Mouse (Mus musculus) megakaryocyte-erythroid progenitor cell, adult 5-6 weeks (primary cell): ENCODE measurements around the gene Pm20d1. TPM values are rescaled to one million over a fixed set of nuclear protein-coding genes. Genes with fewer than 3 reads are reported as not detected.

Source experiments
- ATAC-seq: replicated peaks from 2 replicates; pipeline ENCODE4 v1.8.0; 2016; ENCODE audit warnings: mild to moderate bottlenecking, inconsistent platforms; ENCODE audit not compliant: severe bottlenecking, poor library complexity, low FRiP score, low TSS enrichment
- total RNA-seq, 2 experiments: library from RNA; stranded (forward) in 1 of 2; stranded (reverse) in 1 of 2; fragments of 200-1000, 215-1000 nt in 1 of 2; fragments of >200 nt in 1 of 2; fragmentation: Nextera tagmentation in 1 of 2; gene quantifications; 2 replicates each; pipeline ENCODE4 v1.2.3; 2014 to 2017

Pm20d1 gene
- 0.20 TPM in 1 of 2 replicates, not detected in the other for total RNA-seq (2014; fragmentation: Nextera tagmentation)
- total RNA-seq (2017) = not detected in 2 replicates

DNA sequence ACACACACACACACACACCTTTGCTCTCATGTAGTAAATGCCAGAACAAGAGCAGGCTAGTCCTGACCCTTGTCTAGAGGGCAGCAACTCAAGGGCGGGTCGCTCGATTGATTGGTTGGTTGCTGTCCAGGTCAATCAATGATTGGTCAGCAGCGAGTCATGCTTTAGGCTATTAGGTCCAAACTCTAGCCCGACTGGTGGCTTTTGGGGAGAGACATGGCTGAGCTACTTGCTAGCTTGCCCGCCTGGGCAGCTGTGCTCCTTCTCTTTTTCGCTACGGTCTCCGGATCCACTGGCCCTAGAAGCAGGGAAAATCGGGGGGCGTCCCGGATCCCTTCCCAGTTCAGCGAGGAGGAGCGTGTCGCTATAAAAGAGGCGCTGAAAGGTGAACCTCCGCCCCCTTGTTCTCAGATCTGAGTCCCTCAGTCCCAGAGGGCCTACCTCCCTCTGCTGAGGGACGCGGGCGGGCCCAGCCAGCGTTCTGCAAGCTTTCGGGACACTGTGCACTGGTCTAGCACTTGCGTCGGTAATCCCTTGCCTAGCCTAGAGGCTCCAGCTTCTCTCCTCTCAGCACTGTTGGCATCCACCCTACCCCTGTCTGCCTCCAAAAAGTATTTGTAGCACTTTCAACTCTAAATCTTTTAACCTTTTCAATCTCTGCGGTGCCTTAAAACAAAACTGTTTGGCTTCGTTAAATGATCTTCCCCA, at the start of gene Pm20d1:
Pm20d1 (plus strand) TSS at position 180 of the 708 bp plus-strand sequence.
- 0 out of 2 replicates have a peak, but pooled peaks have one; percentile 37 for ATAC-seq

- no peak for ATAC-seq
Observed at GRCm38 (mm10) chr1:131747761-131748160, 49.4 kb upstream of the Pm20d1 start.

GRCm38 (mm10) chr1:131748636-131749035, 48.5 kb upstream of the Pm20d1 start:
- ATAC-seq = no peak

DNA sequence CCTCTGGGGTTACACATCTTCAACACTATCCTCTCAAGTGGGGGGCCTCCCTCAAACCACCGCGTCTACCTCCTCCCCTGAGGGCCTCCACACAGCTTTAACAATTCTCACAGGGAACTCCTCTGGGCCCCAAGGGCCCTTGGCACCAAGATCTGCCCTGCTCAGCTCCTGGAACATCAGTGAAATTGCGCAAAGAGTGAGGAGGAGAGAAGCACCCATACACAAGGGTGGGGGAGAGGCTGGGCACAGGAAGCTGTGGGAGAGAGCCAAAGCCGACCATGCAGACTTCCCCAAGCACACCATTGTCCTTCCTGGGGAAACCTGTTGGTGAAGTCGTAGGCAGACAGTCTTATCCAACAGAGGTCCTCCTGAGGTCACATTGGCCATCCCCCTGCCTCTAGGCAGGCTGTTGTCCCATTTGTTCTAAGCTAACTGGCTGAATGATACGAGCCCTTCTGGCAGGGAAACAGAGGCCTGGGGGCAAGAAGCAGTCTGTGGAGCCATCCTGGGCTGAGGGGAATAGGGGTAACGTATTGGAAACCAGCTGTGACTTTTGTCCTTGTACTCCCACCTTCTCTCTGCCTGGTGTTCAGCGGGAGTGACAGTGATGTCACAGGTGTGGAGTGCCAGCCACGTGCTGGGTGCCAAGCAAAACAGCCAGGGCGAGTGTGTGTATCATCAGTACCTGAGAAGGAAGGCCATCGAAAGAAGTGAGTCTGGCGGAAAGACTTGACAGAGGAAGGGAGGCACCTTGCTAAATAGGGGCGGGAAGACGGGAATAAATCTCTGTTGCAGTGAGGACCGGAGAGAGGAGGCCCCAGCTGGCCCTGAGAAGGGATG, 47.3 kb upstream of the Pm20d1 start:
- no peak for ATAC-seq

GRCm38 (mm10) chr1:131751181-131751890, 45.8 kb upstream of the Pm20d1 start:
- ATAC-seq = no peak

- no peak for ATAC-seq
Observed at GRCm38 (mm10) chr1:131751891-131752311, 45.3 kb upstream of the Pm20d1 start.

DNA sequence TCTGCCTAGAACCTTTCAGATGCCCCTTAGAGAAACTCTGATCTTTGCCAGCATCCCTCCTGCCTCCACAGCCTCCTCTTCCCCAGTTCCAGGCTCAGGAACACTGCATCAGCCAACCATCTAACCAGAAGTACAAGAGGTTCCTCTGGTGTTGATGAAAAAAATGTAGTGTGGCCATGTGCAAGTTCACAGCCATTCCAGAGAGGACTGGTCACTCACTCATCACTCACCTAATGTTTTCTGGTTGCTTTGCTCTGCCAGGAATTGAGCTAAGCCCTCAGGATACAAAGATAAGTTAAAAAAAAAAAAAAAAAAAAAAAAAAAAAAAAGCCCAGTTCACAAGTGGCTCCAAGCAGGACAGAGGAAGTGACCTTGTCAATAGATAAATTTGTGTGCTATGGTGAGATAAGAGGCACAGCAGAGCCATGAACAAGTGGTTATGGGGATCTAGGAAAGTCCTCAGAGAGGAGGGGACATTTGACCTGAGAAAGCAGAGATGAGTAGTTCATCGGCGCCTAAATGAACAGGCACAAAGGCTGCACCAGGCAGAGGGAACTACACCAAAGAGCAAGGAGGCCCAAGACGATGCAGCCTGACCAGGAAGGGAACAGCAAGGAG, 42.9 kb upstream of the Pm20d1 start:
- peak; percentile 31 for ATAC-seq

DNA sequence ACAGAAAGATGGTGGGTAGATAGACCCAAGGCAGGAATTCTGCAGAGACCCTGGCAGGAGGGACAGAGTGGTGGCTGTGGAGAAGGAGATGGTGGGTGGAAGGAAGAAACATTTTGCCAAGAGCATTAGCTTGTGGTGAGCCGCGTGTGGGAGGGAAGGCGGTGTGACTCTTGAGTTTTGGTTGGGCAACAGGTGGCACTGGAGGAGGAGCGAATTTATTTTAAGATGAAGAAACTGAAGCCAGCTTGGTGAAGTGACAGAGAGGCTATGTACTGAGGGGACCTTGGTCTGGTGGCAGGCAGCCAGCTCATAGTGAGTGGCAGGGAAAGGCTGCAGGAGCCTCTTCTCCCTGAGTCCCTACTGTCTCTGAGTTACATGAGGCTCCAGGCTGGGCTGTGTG, 42.3 kb upstream of the Pm20d1 start:
- ATAC-seq = peak; percentile 60

DNA sequence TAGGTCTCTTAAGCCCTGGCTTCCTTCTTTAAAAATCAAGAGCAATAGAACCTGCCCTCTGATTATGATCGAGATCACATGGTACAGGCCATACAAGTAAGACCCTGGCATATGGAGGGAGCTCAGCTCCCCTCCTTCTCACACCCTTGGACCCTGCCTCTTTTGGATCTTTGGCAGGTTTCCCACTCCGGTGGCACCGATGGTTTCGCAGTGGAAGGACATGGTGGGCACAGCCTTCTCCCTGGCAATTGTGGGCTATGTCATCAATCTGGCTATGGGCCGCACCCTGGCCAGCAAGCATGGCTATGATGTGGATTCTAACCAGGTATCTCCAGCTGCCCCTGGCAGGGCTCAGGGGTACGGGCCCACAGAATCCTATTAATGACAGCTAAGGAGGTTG, 40.0 kb upstream of the Pm20d1 start:
- no peak for ATAC-seq

DNA sequence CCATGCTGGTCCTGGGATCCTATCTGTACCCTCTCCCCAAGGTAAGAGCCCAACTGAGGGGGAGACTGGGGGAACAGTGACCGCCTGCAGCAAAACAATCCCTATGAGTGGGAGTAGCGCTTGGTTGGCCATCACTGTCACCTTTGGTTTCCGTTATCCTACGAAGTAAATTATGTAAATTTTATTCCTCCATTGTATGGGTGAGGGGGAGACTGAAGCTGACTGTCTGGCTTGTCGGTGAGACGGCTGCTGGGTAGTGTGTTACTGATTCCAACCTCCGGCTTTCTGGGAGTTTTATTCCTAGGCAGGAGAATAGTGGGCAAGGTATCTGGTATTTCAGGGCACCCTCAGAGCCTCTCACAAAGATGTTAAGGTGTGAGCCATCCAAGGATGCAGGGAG, 38.4 kb upstream of the Pm20d1 start:
- no peak for ATAC-seq

DNA sequence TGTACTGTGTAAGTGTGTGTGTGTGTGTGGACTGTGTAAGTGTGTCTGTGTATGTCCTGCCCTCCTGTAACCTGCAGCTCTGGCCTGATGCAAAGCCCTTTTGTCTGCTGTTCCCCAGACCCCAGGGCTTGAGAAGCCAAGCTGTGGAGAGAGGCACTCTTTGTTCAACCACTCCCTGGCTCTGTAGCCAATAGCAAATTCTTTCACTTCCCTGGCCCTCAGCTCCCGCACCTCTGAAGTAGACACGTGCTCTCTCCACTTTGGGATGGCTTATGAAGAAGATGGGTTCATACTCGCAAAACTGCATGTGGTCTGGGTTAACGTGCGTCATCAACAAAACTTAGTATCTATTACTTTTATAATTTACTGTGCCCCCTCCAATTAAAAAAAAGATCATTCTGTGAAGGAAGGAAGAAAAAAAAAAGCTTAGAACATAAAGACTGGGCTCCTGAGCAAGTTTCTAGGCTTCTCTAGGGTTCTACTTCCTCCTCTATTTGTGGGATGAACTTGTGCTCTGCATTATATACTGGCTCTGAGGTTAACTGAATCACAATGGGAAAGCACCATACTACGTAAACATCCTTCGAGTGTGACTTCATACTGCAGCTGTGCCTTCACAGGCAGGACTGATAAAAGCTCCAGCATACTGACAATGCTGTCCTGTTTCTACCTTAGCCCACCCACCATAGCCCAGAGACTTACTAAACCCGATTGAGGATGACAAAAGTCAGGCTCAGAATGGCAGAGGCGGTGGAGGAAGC, 37.3 kb upstream of the Pm20d1 start:
- no peak for ATAC-seq

DNA sequence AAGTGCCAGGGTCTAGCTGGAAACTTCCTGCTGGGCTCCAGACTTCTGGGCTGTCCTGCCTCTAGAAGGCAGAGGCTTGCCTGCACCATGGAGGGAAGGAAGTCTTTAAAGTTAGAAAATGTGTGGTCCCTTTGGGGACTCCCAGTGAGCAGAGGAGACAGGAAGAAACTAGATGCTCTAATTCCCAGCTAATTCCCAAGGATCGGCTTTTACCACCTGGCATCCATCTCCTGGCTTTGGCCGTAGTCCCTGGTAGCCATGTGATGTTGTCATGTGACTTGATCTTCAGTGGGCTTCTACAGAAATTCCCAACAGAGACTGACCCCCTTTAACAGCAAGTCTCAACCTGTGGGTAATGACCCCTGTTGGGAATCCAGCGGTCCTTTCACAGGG, 36.8 kb upstream of the Pm20d1 start:
- no peak for ATAC-seq

- ATAC-seq = no peak
Observed at GRCm38 (mm10) chr1:131761079-131761831, 35.9 kb upstream of the Pm20d1 start.

DNA sequence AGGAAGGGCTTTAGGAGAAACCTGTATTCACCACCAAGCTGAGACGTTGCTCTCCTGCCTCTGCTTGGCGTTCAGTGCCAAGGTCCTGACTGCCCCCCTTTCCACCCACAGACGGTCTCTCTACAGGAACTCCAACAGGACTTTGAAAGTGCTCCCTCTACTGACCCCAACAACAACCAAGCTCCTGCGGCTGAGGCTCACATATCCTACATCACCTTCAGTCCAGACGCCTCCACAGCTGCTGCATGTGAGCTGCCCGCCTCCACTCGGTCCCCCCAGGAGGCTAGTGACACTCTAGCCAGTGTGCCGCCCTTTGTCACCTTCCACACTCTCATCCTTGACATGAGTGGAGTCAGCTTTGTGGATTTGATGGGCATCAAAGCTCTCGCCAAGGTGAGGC, 33.5 kb upstream of the Pm20d1 start:
- no peak for ATAC-seq

GRCm38 (mm10) chr1:131764581-131765338, 32.4 kb upstream of the Pm20d1 start:
- no peak for ATAC-seq

- ATAC-seq = peak; percentile 76
Observed at GRCm38 (mm10) chr1:131765357-131766001, 31.7 kb upstream of the Pm20d1 start.

DNA sequence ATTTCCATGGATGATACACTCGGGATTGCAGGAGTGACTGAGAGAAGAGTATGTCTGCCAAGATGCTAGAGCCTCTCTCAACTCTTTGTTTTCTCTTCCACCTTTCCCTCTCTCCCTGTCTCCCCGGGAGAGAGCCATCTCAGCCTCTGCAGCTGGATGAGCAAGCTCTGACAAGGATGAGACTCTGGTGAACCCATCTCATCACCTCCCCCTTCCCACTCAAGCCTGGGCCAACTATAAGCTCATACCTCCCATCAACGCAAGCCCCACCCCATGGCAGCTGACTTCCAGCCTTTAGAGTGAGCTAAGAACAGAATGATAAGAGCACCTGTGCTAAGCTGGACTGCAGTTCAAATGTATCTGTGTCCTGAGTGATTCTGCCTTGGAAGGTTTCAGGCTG, 27.9 kb upstream of the Pm20d1 start:
- ATAC-seq = no peak
